Mouse (Mus musculus): ENCODE results near the gene Camk2g. TPM values are rescaled to one million over a fixed set of nuclear protein-coding genes. Genes with fewer than 3 reads are reported as not detected.

Gene Camk2g
- total and polyA plus RNA-seq, 3 experiments = 15.7 to 33.1 (median 18.5) TPM

DNA sequence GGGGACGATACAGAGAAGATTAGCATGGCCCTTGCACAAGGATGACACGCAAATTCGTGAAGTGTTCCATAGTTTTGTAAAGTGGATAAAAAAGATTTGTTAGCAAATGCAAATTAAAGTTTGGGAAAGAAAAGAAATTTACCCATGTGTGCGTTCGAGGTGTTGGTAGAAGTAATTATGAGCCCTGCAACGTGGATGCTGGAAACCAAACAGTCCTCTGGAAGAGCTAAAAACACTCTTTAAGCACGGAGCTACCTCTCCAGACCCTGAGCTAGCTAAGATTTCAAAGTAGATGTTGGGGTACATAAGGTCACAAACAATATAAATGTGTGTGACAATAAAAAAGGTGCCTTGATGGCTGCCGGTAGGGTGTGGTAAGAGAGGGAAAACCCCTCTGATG, 92.3 kb downstream of the Camk2g start:
- H3K79me2 ChIP-seq (replicated peaks; ENCODE audit: control insufficient read depth, extremely low read depth, insufficient read depth, poor library complexity, severe bottlenecking) = peaks cover 73% of the 10 kb centered on the region
- TF ChIP-seq PAX5 (IDR thresholded peaks at IDR 0.05; ENCODE audit: low read length) = no peak
- TF ChIP-seq ZC3H11A (IDR thresholded peaks at IDR 0.05; ENCODE audit: low read depth, low read length) = no peak
- TF ChIP-seq NELFE (IDR thresholded peaks at IDR 0.05; ENCODE audit: low read depth, low read length) = no peak
- no peak for TF ChIP-seq JUND (conservative IDR thresholded peaks at IDR 0.05; ENCODE audit: low read depth, low read length)
- no peak for TF ChIP-seq MAZ (IDR thresholded peaks at IDR 0.05; ENCODE audit: low read depth, low read length)
- TF ChIP-seq MAX (IDR thresholded peaks at IDR 0.05; ENCODE audit: low read length) = 0 out of 2 replicates have a peak, but pooled peaks have one; percentile 32
- no peak for TF ChIP-seq CHD1 (IDR thresholded peaks at IDR 0.05; ENCODE audit: low read depth, low read length)
- no peak for TF ChIP-seq KAT2A (IDR thresholded peaks at IDR 0.05; ENCODE audit: insufficient replicate concordance, low read length)
- no peak for TF ChIP-seq ZMIZ1 (IDR thresholded peaks at IDR 0.05; ENCODE audit: low read depth, low read length)
- TF ChIP-seq ELF1 (IDR thresholded peaks at IDR 0.05; ENCODE audit: low read depth, low read length) = no peak
- no peak for TF ChIP-seq ZKSCAN1 (IDR thresholded peaks at IDR 0.05; ENCODE audit: borderline replicate concordance, low read depth, low read length)
- no peak for TF ChIP-seq MEF2A (IDR thresholded peaks at IDR 0.05; ENCODE audit: borderline replicate concordance, low read depth, low read length)
- no peak for TF ChIP-seq E2F4 (IDR thresholded peaks at IDR 0.05; ENCODE audit: insufficient replicate concordance, low read depth, low read length)
- TF ChIP-seq CHD2 (IDR thresholded peaks at IDR 0.05; ENCODE audit: low read length) = no peak
- TF ChIP-seq MYC (IDR thresholded peaks at IDR 0.05; ENCODE audit: low read depth, low read length) = peak; percentile 50; the same call in 1 of the 2 replicates
- TF ChIP-seq CTCF (conservative IDR thresholded peaks at IDR 0.05 in 1 of 2, IDR thresholded peaks at IDR 0.05 in 1 of 2; ENCODE audit: low read depth in 2 of 2, low read length in 2 of 2) = no peak
- no peak for TF ChIP-seq RCOR1 (conservative IDR thresholded peaks at IDR 0.05; ENCODE audit: low read depth, low read length)
- 0 out of 2 replicates have a peak, but pooled peaks have one; percentile 4 for TF ChIP-seq TBP (conservative IDR thresholded peaks at IDR 0.05; ENCODE audit: low read depth, low read length)
- peak; percentile 58; the same call in 1 of the 2 replicates for TF ChIP-seq MXI1 (IDR thresholded peaks at IDR 0.05; ENCODE audit: low read depth, low read length)
- no peak for TF ChIP-seq NRF1 (IDR thresholded peaks at IDR 0.05; ENCODE audit: low read depth, low read length)
- peak; percentile 16; the same call in 1 of the 2 replicates for TF ChIP-seq HCFC1 (IDR thresholded peaks at IDR 0.05; ENCODE audit: low read depth, low read length)
- no peak for TF ChIP-seq SIN3A (IDR thresholded peaks at IDR 0.05; ENCODE audit: low read length)
- TF ChIP-seq EP300 (IDR thresholded peaks at IDR 0.05; ENCODE audit: low read length) = no peak
- no peak for TF ChIP-seq GABPA (IDR thresholded peaks at IDR 0.05; ENCODE audit: insufficient replicate concordance, low read depth, low read length)
- TF ChIP-seq BHLHE40 (IDR thresholded peaks at IDR 0.05; ENCODE audit: low read depth, low read length) = no peak
- no peak for TF ChIP-seq SMC3 (IDR thresholded peaks at IDR 0.05; ENCODE audit: low read depth, low read length)
- no peak for TF ChIP-seq USF2 (conservative IDR thresholded peaks at IDR 0.05; ENCODE audit: low read depth, low read length)
- no peak for TF ChIP-seq ZNF384 (IDR thresholded peaks at IDR 0.05; ENCODE audit: low read depth, low read length)
- TF ChIP-seq RAD21 (IDR thresholded peaks at IDR 0.05; ENCODE audit: low read depth, low read length) = no peak

More for the DNA sequence above, 92.3 kb downstream of the Camk2g start:
- Histone ChIP-seq H3K4me2 (ENCODE audit: insufficient read depth, low read depth, poor library complexity, severe bottlenecking) (peak overlapping the region; percentile 96), H3K36me3 (replicated peaks in 1 of 2; ENCODE audit: control insufficient read depth in 1 of 2, insufficient read depth in 1 of 2, low read length in 1 of 2) (peaks cover 9 to 50% of the 10 kb centered on the region in 2 experiments), H3K4me1 (ENCODE audit: control insufficient read depth in 1 of 2, insufficient read depth in 2 of 2) (peaks cover 3 to 53% of the 10 kb centered on the region in 2 experiments; a peak in 3 of 4 replicates), H3K4me3 (replicated peaks in 1 of 3; ENCODE audit: low read depth in 2 of 3, low read length in 2 of 3, poor library complexity in 1 of 3) (peak overlapping the region; percentile 79 to 96 (median 94)), H3K27me3 (replicated peaks) (no peaks in the 10 kb centered on the region), H3K27ac (ENCODE audit: insufficient read depth, low read depth) (0 out of 2 replicates have a peak overlapping the region, but pooled peaks have one; percentile 33), H3K9me3 (replicated peaks; ENCODE audit: low read length) (no peaks in the 10 kb centered on the region), H3K9ac (ENCODE audit: insufficient read depth, low read depth) (peak overlapping the region; percentile 90)
- DNase-seq (ENCODE audit: extremely low read depth) = no peak
- in situ Hi-C loops (cut with MboI; ENCODE audit: low pct_ligation_motif_present, low pct_unique_long_range_greater_than_20kb, low sequenced_read_pairs) = no loop called here
- dilution Hi-C loops (cut with MboI; ENCODE audit: extremely low pct_ligation_motif_present, extremely low pct_unique_long_range_greater_than_20kb, low sequenced_read_pairs) = no loop called here
